Mouse (Mus musculus) heart, embryonic 11.5 days (tissue): ENCODE measurements around the gene Retnla. TPM values are rescaled to one million over a fixed set of nuclear protein-coding genes. Genes with fewer than 3 reads are reported as not detected.
"Not testable (repeated sequence)": the region's sequence is repeated elsewhere in the genome, so short reads cannot be mapped to it uniquely, and the experiment has no call there.

Source experiments
- ATAC-seq: fragments of 200-750 bp; cut with Nextera tagmentation; replicated peaks from 2 replicates; pipeline ENCODE4 v1.8.0; 2017; ENCODE audit warnings: moderate library complexity; ENCODE audit not compliant: insufficient number of reproducible peaks, low FRiP score, low TSS enrichment
- H3K27ac ChIP-seq: fragments of 300-500 bp; sonication (generic); 2 replicates; pipeline ENCODE4 v1.5.1; 2014; ENCODE audit warnings: mild to moderate bottlenecking, low read depth, low read length
- H3K27me3 ChIP-seq: fragments of 300-500 bp; sonication (generic); 2 replicates; pipeline ENCODE4 v1.6.1; 2014; ENCODE audit warnings: mild to moderate bottlenecking, low read length, mixed read lengths; ENCODE audit not compliant: control insufficient read depth, insufficient read depth
- H3K36me3 ChIP-seq: fragments of 300-500 bp; sonication (generic); 2 replicates; pipeline ENCODE4 v1.6.1; 2014; ENCODE audit warnings: mild to moderate bottlenecking, low read length, moderate library complexity, mixed read lengths; ENCODE audit not compliant: control insufficient read depth, insufficient read depth
- H3K4me1 ChIP-seq: fragments of 300-500 bp; sonication (generic); 2 replicates; pipeline ENCODE4 v1.6.1; 2014; ENCODE audit warnings: low read length; ENCODE audit not compliant: control insufficient read depth, insufficient read depth
- H3K4me2 ChIP-seq: fragments of 300-500 bp; sonication (generic); 2 replicates; pipeline ENCODE4 v1.6.1; 2014; ENCODE audit warnings: mild to moderate bottlenecking, moderate library complexity
- H3K4me3 ChIP-seq: fragments of 300-500 bp; sonication (generic); 2 replicates; pipeline ENCODE4 v1.5.1; 2014; ENCODE audit warnings: low read depth, low read length
- H3K9ac ChIP-seq: fragments of 300-500 bp; sonication (generic); 2 replicates; pipeline ENCODE4 v1.6.1; 2014; ENCODE audit warnings: mild to moderate bottlenecking, low read depth, low read length, moderate library complexity
- H3K9me3 ChIP-seq: fragments of 300-500 bp; sonication (generic); replicated peaks from 2 replicates; pipeline ENCODE4 v1.6.1; 2016; ENCODE audit warnings: low read length; ENCODE audit not compliant: control insufficient read depth
- WGBS: fragments of 180-500 bp; shearing (Covaris S2); extraction: QIAGEN DNeasy Blood & Tissue Kit; methylation state at CpG from one replicate; pipeline ENCODE4 v1.1.7; 2014; ENCODE audit not compliant: insufficient replicate concordance; 5-methylcytosine and 5-hydroxymethylcytosine counted together
- polyA plus RNA-seq: library from polyadenylated mRNA; unstranded; fragments of >200 nt; fragmentation: Nextera tagmentation; extraction: Ambion mirVana; gene quantifications from 2 replicates; pipeline ENCODE4 v1.2.1, GENCODE M21; 2014

Gene Retnla
- polyA plus RNA-seq, 1 experiment from 2014 or later: not detected

- Histone ChIP-seq H3K4me1 (no peaks in the 10 kb centered on the region), H3K4me3 (no peak overlapping the region), H3K9ac (no peak overlapping the region), H3K4me2 (no peak overlapping the region), H3K27ac (no peak overlapping the region), H3K9me3 (no peaks in the 10 kb centered on the region), H3K27me3 (no peaks in the 10 kb centered on the region), H3K36me3 (no peaks in the 10 kb centered on the region)
- no peak for ATAC-seq
- 93% methylated on average over 6 of the region's 6 CpGs for WGBS
Measured at GRCm38 (mm10) chr16:48818524-48818923, 23.8 kb upstream of the Retnla start.

DNA sequence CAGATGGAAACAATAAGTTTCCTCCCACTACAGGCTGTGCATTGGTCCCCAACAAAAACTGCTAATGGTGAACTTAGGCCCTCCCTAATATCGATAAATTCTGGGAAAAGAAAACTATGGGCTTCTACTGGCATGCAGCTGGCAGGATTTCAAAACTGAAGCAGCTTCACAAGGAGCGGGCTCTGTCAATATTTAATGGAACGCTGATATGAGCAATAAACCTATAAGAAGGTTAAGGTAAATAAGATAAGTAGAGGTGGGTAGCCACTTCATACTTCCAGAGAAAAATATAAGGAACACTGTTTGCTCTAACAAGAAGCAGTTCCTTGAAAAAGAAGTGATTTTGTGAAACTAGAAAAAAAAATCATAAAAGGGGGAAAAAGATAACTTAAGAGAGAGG, 15.9 kb upstream of the Retnla start:
- ATAC-seq: no peak
- no peak overlapping the region for H3K9ac ChIP-seq
- H3K4me2 ChIP-seq: no peak overlapping the region
- WGBS: 71% methylated on average over 3 of the region's 3 CpGs
- H3K27ac ChIP-seq: no peak overlapping the region
- no peaks in the 10 kb centered on the region for H3K4me1 ChIP-seq
- no peak overlapping the region for H3K4me3 ChIP-seq
- H3K27me3 ChIP-seq: no peaks in the 10 kb centered on the region
- H3K36me3 ChIP-seq: no peaks in the 10 kb centered on the region
- no peaks in the 10 kb centered on the region for H3K9me3 ChIP-seq

GRCm38 (mm10) chr16:48827625-48828024, 14.7 kb upstream of the Retnla start:
- H3K27ac ChIP-seq: no peak overlapping the region
- no peaks in the 10 kb centered on the region for H3K4me1 ChIP-seq
- H3K4me3 ChIP-seq: no peak overlapping the region
- WGBS: 47% methylated on average over 1 of the region's 1 CpGs
- H3K36me3 ChIP-seq: no peaks in the 10 kb centered on the region
- no peaks in the 10 kb centered on the region for H3K9me3 ChIP-seq
- no peak overlapping the region for H3K9ac ChIP-seq
- no peaks in the 10 kb centered on the region for H3K27me3 ChIP-seq
- ATAC-seq: no peak
- H3K4me2 ChIP-seq: no peak overlapping the region

GRCm38 (mm10) chr16:48829060-48829459, 13.3 kb upstream of the Retnla start:
- Histone ChIP-seq H3K36me3 (no peaks in the 10 kb centered on the region), H3K4me1 (no peaks in the 10 kb centered on the region), H3K27ac (no peak overlapping the region), H3K4me2 (no peak overlapping the region), H3K27me3 (no peaks in the 10 kb centered on the region), H3K9me3 (no peaks in the 10 kb centered on the region), H3K4me3 (no peak overlapping the region), H3K9ac (no peak overlapping the region)
- WGBS: 64% methylated on average over 4 of the region's 4 CpGs
- no peak for ATAC-seq

- no peak for ATAC-seq
- H3K4me2 ChIP-seq: no peak overlapping the region
- no peaks in the 10 kb centered on the region for H3K4me1 ChIP-seq
- no peaks in the 10 kb centered on the region for H3K36me3 ChIP-seq
- no peaks in the 10 kb centered on the region for H3K9me3 ChIP-seq
- no peaks in the 10 kb centered on the region for H3K27me3 ChIP-seq
- no peak overlapping the region for H3K4me3 ChIP-seq
- no peak overlapping the region for H3K27ac ChIP-seq
- 63% methylated on average over 7 of the region's 8 CpGs for WGBS
- no peak overlapping the region for H3K9ac ChIP-seq
Measured at GRCm38 (mm10) chr16:48832055-48832454, 10.3 kb upstream of the Retnla start.

DNA sequence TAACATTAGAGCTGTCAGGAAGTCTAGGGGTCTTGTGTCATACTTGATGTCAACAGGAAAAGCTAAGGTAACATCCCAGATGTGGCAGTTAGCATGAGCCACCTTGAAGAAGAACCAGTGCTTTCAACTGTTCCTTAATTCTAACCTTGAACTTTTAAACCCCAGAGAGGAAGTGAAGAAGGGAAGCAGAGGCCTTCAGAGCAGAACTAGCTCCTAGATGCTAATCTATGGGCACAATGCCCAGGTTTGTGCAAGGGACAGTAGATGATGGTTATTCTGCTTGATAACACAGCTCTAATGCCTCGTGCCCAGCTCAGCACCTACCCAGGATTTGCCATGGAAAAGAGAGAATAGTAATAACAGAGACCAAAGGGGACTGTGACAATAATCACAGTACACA, 8.7 kb upstream of the Retnla start:
- not testable (repeated sequence) for H3K9ac ChIP-seq, ATAC-seq, H3K4me2 ChIP-seq, H3K4me3 ChIP-seq, H3K4me1 ChIP-seq, H3K9me3 ChIP-seq, H3K36me3 ChIP-seq, H3K27me3 ChIP-seq, H3K27ac ChIP-seq
- WGBS: 56% methylated on average over 1 of the region's 1 CpGs

DNA sequence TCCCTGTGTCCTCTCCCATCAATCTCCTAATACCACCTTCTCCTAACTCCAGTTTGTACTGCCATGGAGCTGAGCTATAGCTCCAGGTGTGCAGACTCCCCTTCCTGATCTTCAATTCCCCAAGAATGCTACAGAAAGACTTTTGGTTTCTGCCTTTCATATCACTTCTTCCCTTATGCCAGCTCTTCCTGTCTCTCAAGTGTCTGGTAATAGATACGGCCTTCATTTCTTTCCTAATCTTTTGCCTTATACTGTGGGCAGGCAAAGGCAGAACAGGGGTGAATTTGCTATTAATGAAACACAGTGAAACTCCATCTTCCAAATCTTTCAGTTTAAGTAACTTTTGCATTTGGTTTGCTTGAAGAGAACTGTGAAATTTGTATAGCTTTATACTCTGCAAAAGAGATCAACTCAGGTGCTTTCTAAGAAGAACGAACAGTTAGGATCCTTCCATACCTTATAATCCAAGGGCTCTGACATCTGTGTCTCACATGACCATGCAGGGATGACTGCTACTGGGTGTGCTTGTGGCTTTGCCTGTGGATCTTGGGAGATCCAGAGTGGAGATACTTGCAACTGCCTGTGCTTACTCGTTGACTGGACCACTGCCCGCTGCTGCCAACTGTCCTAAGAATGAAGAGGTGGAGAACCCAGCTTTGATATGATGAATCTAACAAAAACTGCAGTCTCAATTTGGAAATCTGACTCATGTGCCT, 1.5 kb downstream of the Retnla start:
- Histone ChIP-seq H3K4me1 (no peaks in the 10 kb centered on the region), H3K27ac (no peak overlapping the region), H3K4me3 (no peak overlapping the region), H3K9ac (no peak overlapping the region), H3K9me3 (no peaks in the 10 kb centered on the region), H3K36me3 (no peaks in the 10 kb centered on the region), H3K4me2 (no peak overlapping the region), H3K27me3 (no peaks in the 10 kb centered on the region)
- ATAC-seq: no peak
- 85% methylated on average over 4 of the region's 4 CpGs for WGBS

DNA sequence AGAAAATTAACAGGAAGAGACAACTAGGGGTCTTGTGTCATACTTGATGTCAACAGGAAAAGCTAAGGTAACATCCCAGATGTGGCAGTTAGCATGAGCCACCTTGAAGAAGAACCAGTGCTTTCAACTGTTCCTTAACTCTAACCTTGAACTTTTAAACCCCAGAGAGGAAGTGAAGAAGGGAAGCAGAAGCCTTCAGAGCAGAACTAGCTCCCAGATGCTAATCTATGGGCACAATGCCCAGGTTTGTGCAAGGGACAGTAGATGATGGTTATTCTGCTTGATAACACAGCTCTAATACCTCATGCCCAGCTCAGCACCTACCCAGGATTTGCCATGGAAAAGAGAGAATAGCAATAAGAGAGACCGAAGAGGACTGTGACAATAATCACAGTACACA, 22.7 kb downstream of the Retnla start:
- H3K4me1 ChIP-seq, H3K4me2 ChIP-seq, H3K36me3 ChIP-seq, H3K27me3 ChIP-seq, ATAC-seq, H3K9ac ChIP-seq, H3K4me3 ChIP-seq, H3K27ac ChIP-seq, H3K9me3 ChIP-seq: not testable (repeated sequence)
- 74% methylated on average over 1 of the region's 1 CpGs for WGBS

GRCm38 (mm10) chr16:48867690-48868089, 25.3 kb downstream of the Retnla start:
- H3K4me2 ChIP-seq: no peak overlapping the region

More at GRCm38 (mm10) chr16:48867690-48868089, 25.3 kb downstream of the Retnla start:
- Histone ChIP-seq H3K4me3 (no peak overlapping the region), H3K36me3 (no peaks in the 10 kb centered on the region), H3K27ac (no peak overlapping the region), H3K27me3 (no peaks in the 10 kb centered on the region), H3K9me3 (no peaks in the 10 kb centered on the region), H3K9ac (no peak overlapping the region), H3K4me1 (no peaks in the 10 kb centered on the region)
- WGBS: 70% methylated on average over 2 of the region's 2 CpGs
- ATAC-seq: no peak
